Mouse (Mus musculus) heart, embryonic 11.5 days (tissue): Measurements from ENCODE around the gene Itgb1bp1. TPM values are rescaled to one million over a fixed set of nuclear protein-coding genes. Genes with fewer than 3 reads are reported as not detected.
A peak's percentile ranks its signal among the peaks of the same experiment; 100 is the strongest.

Source experiments
- ATAC-seq: fragments of 200-750 bp; cut with Nextera tagmentation; replicated peaks from 2 replicates; pipeline ENCODE4 v1.8.0; 2017; ENCODE audit warnings: moderate library complexity; ENCODE audit not compliant: insufficient number of reproducible peaks, low FRiP score, low TSS enrichment
- H3K27ac ChIP-seq: fragments of 300-500 bp; sonication (generic); 2 replicates; pipeline ENCODE4 v1.5.1; 2014; ENCODE audit warnings: mild to moderate bottlenecking, low read depth, low read length
- H3K27me3 ChIP-seq: fragments of 300-500 bp; sonication (generic); 2 replicates; pipeline ENCODE4 v1.6.1; 2014; ENCODE audit warnings: mild to moderate bottlenecking, low read length, mixed read lengths; ENCODE audit not compliant: control insufficient read depth, insufficient read depth
- H3K36me3 ChIP-seq: fragments of 300-500 bp; sonication (generic); 2 replicates; pipeline ENCODE4 v1.6.1; 2014; ENCODE audit warnings: mild to moderate bottlenecking, low read length, moderate library complexity, mixed read lengths; ENCODE audit not compliant: control insufficient read depth, insufficient read depth
- H3K4me1 ChIP-seq: fragments of 300-500 bp; sonication (generic); 2 replicates; pipeline ENCODE4 v1.6.1; 2014; ENCODE audit warnings: low read length; ENCODE audit not compliant: control insufficient read depth, insufficient read depth
- H3K4me2 ChIP-seq: fragments of 300-500 bp; sonication (generic); 2 replicates; pipeline ENCODE4 v1.6.1; 2014; ENCODE audit warnings: mild to moderate bottlenecking, moderate library complexity
- H3K4me3 ChIP-seq: fragments of 300-500 bp; sonication (generic); 2 replicates; pipeline ENCODE4 v1.5.1; 2014; ENCODE audit warnings: low read depth, low read length
- H3K9ac ChIP-seq: fragments of 300-500 bp; sonication (generic); 2 replicates; pipeline ENCODE4 v1.6.1; 2014; ENCODE audit warnings: mild to moderate bottlenecking, low read depth, low read length, moderate library complexity
- H3K9me3 ChIP-seq: fragments of 300-500 bp; sonication (generic); replicated peaks from 2 replicates; pipeline ENCODE4 v1.6.1; 2016; ENCODE audit warnings: low read length; ENCODE audit not compliant: control insufficient read depth
- WGBS: fragments of 180-500 bp; shearing (Covaris S2); extraction: QIAGEN DNeasy Blood & Tissue Kit; methylation state at CpG from one replicate; pipeline ENCODE4 v1.1.7; 2014; ENCODE audit not compliant: insufficient replicate concordance; 5-methylcytosine and 5-hydroxymethylcytosine counted together
- polyA plus RNA-seq: library from polyadenylated mRNA; unstranded; fragments of >200 nt; fragmentation: Nextera tagmentation; extraction: Ambion mirVana; gene quantifications from 2 replicates; pipeline ENCODE4 v1.2.1, GENCODE M21; 2014

Gene Itgb1bp1
- polyA plus RNA-seq, 1 experiment from 2014 or later, result 41.6 TPM

DNA sequence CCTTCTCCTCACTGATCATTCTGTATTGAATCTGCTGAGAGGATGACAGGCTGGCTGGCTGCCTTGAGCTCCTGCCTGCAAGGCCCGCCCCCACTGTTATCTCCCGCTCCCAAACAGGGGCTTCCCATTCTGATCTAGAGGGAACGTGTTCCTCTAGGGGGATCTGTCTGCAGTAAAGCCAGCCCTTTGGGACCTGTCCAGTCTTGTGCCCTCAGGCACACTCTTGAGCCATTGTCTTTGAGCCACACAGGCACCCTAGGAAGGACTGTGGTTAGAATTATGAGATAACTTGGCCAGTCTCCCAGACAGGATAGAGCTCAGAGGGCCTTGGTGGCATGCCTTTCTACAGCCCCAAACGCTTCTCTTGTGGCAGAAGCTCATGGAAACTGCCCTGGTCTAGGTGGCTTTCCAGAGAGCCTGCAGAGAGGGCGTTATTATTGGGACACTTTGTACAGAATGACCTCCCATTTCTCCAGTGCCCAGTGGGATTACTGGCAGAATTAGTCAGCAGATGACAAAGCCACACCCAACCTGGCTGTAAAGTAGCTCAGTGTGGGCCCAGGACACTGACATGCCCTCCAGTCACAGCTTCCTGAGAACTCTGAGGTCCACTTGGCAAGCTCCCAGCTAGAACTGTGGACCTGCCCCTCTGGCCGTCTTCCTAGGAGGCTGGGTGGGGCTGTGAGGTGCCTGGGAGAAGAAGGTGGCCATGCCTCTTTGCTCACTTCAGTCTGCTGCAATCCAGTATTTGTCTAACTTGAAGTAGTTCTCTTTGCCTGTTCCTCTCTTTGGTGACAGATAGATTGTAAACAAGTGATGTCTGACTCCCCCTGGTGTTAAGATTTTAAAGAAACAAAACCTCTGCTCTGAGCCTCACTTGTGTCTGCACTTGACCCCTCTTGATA lies 58.8 kb downstream of the Itgb1bp1 start:
- H3K36me3 ChIP-seq, result peaks cover 8% of the 10 kb centered on the region; the same call in 1 of the 2 replicates
- peaks cover 12% of the 10 kb centered on the region for H3K4me1 ChIP-seq
- no peak overlapping the region for H3K4me2 ChIP-seq
- no peak overlapping the region for H3K9ac ChIP-seq
- no peaks in the 10 kb centered on the region for H3K9me3 ChIP-seq
- H3K4me3 ChIP-seq, result no peak overlapping the region
- 24% methylated on average over 6 of the region's 6 CpGs for WGBS
- no peaks in the 10 kb centered on the region for H3K27me3 ChIP-seq
- ATAC-seq, result peak; percentile 51
- peak overlapping the region; percentile 32; the same call in 1 of the 2 replicates for H3K27ac ChIP-seq

DNA sequence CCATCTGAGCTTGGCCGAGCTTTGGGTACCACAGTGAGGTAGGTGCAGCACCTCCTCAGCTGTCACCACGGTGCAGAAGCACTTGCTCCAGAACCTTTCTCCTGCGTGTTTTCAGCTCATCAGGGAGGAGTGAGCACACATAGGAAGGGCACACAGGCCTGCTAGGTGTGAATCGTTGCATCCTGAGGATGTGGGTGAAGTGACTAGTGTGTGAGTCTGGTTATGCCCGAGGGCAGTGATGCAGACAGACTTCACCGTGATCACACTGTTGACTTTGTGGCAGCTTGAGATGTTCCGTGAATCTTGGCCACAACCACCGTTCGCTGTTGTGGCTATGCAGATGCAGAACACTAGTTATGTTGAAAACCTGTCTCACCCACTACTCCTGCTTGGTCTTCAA lies 59.8 kb downstream of the Itgb1bp1 start:
- WGBS, result 83% methylated on average over 9 of the region's 9 CpGs
- Histone ChIP-seq H3K27me3 (no peaks in the 10 kb centered on the region), H3K4me1 (peaks cover 12% of the 10 kb centered on the region), H3K4me2 (no peak overlapping the region), H3K36me3 (peaks cover 1% of the 10 kb centered on the region; the same call in 1 of the 2 replicates), H3K27ac (no peak overlapping the region), H3K9me3 (no peaks in the 10 kb centered on the region), H3K4me3 (no peak overlapping the region), H3K9ac (no peak overlapping the region)
- no peak for ATAC-seq

GRCm38 (mm10) chr12:21225358-21225757 lies 60.7 kb downstream of the Itgb1bp1 start:
- H3K36me3 ChIP-seq, result 0 out of 2 replicates have a peak, but pooled peaks cover under 1% of the 10 kb centered on the region
- no peak overlapping the region for H3K9ac ChIP-seq
- peaks cover 12% of the 10 kb centered on the region for H3K4me1 ChIP-seq
- no peak overlapping the region for H3K4me2 ChIP-seq
- no peak overlapping the region for H3K27ac ChIP-seq
- H3K27me3 ChIP-seq, result no peaks in the 10 kb centered on the region
- no peak overlapping the region for H3K4me3 ChIP-seq
- WGBS, result 72% methylated on average over 8 of the region's 8 CpGs
- no peak for ATAC-seq
- H3K9me3 ChIP-seq, result no peaks in the 10 kb centered on the region

GRCm38 (mm10) chr12:21223923-21224322 lies 62.2 kb downstream of the Itgb1bp1 start:
- 85% methylated on average over 4 of the region's 4 CpGs for WGBS
- H3K4me1 ChIP-seq, result peaks cover 12% of the 10 kb centered on the region
- no peak overlapping the region for H3K4me3 ChIP-seq
- H3K9ac ChIP-seq, result no peak overlapping the region
- 0 out of 2 replicates have a peak, but pooled peaks cover 3% of the 10 kb centered on the region for H3K36me3 ChIP-seq
- ATAC-seq, result no peak
- H3K27ac ChIP-seq, result no peak overlapping the region
- H3K27me3 ChIP-seq, result no peaks in the 10 kb centered on the region
- H3K9me3 ChIP-seq, result no peaks in the 10 kb centered on the region
- H3K4me2 ChIP-seq, result no peak overlapping the region

GRCm38 (mm10) chr12:21220596-21220995 lies 65.5 kb downstream of the Itgb1bp1 start:
- no peak for ATAC-seq
- WGBS, result 73% methylated on average over 1 of the region's 1 CpGs
- Histone ChIP-seq H3K9ac (no peak overlapping the region), H3K4me3 (no peak overlapping the region), H3K9me3 (no peaks in the 10 kb centered on the region), H3K27ac (no peak overlapping the region), H3K4me1 (0 out of 2 replicates have a peak, but pooled peaks cover 3% of the 10 kb centered on the region), H3K36me3 (0 out of 2 replicates have a peak, but pooled peaks cover 7% of the 10 kb centered on the region), H3K27me3 (no peaks in the 10 kb centered on the region), H3K4me2 (no peak overlapping the region)

- 0 out of 2 replicates have a peak, but pooled peaks cover 3% of the 10 kb centered on the region for H3K4me1 ChIP-seq
- no peak overlapping the region for H3K9ac ChIP-seq
- 40% methylated on average over 11 of the region's 11 CpGs for WGBS
- no peak overlapping the region for H3K4me3 ChIP-seq
- no peaks in the 10 kb centered on the region for H3K27me3 ChIP-seq
- H3K4me2 ChIP-seq, result no peak overlapping the region
- H3K36me3 ChIP-seq, result peaks cover 11% of the 10 kb centered on the region
- no peak for ATAC-seq
- H3K9me3 ChIP-seq, result no peaks in the 10 kb centered on the region
- H3K27ac ChIP-seq, result no peak overlapping the region
These were observed 68.2 kb downstream of the Itgb1bp1 start for GRCm38 (mm10) chr12:21217776-21218444.

DNA sequence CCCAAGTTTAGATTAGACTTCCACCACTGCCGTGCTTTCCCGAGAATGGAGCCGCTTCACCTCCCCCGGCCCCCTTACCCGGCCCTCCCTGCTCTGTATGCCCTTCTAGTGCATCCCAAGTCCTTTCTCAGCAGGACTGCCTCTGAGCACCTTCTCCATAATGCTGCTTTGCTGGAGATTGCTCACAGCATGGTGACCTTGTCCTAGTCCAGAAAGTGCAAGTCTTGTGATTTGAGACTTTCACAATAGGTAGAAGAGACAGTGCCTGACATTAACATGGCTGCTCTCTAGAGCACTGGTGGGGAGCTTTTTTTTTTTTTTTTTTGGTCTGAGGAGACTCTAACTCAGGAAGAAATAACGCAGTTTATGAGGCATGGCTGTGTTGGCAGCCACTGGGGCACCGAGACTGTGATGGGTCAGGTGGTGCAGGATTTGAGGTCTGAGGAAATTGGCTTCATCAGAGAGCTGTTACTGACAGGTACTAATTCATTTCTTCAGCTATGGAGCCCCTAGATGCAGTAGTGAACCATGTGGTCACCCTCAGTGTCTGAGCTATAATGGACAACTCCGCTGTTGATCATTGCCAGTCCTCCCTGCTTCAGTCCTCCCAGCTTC lies 71.4 kb downstream of the Itgb1bp1 start:
- Histone ChIP-seq H3K27me3 (no peaks in the 10 kb centered on the region), H3K4me3 (no peak overlapping the region), H3K4me1 (0 out of 2 replicates have a peak, but pooled peaks cover 3% of the 10 kb centered on the region), H3K4me2 (no peak overlapping the region), H3K9me3 (no peaks in the 10 kb centered on the region), H3K36me3 (peaks cover 11% of the 10 kb centered on the region), H3K27ac (no peak overlapping the region), H3K9ac (no peak overlapping the region)
- 87% methylated on average over 8 of the region's 8 CpGs for WGBS
- ATAC-seq, result no peak

DNA sequence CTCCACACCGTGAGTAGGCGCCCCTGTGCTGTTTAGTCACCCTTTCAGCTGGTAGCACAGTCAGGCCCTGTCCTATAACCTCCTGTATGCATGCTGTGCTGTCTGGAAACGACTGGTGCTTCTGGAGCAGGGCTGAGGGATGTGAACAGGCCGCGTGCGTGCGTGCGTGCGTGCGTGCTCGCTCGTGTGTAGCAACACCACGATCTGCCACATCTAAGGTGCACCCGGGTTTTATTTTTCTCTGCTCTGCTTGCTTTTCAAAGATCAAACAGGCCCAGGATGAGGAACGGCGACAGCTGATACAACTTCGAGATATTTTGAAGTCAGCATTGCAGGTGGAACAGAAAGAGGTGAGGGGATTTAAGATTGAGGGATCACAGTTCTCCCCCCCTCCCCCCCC lies 73.2 kb downstream of the Itgb1bp1 start:
- H3K4me3 ChIP-seq, result no peak overlapping the region
- 0 out of 2 replicates have a peak, but pooled peaks cover under 1% of the 10 kb centered on the region for H3K4me1 ChIP-seq
- no peak overlapping the region for H3K9ac ChIP-seq
- no peak overlapping the region for H3K4me2 ChIP-seq
- WGBS, result 87% methylated on average over 17 of the region's 17 CpGs
- no peaks in the 10 kb centered on the region for H3K27me3 ChIP-seq
- H3K27ac ChIP-seq, result no peak overlapping the region
- H3K9me3 ChIP-seq, result no peaks in the 10 kb centered on the region
- peaks cover 9% of the 10 kb centered on the region for H3K36me3 ChIP-seq
- ATAC-seq, result no peak
